Mouse (Mus musculus) E14TG2a.4 (cell line): ENCODE measurements around the gene Stambpl1.

Source experiments
- CTCF ChIP-seq: conservative IDR thresholded peaks from 2 replicates; pipeline ENCODE4 v1.5.1; 2014; ENCODE audit warnings: low read length
- POU5F1 ChIP-seq: IDR thresholded peaks from 2 replicates; pipeline ENCODE4 v1.6.1; 2014; ENCODE audit warnings: low read length, borderline replicate concordance

DNA sequence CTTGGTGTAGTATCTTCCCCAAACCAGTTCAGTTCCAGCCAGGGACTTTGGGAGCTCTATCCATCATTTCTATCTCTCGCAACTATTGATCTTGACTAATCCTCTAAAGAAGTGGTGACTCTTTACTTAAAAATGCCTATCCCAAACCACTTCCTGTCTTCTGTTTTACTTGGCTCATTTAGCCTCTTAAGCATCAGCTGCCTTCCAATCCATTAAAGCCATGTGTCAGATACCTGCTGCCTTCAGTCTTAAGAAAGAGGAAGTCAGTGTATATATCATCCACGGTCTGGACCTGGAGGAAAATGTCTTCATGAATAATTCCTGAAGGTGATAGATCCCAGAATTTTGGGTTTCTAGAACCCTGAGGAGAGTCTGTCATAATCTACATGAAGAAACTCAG lies 11.7 kb upstream of the Stambpl1 start:
- TF ChIP-seq CTCF (no peak), POU5F1 (no peak)
